Mouse (Mus musculus) C2C12 (cell line): ENCODE results near the gene Phf21a.

Experiments used
- CEBPB ChIP-seq: IDR thresholded peaks from one replicate; pipeline ENCODE4 v1.6.1; 2011; ENCODE audit warnings: low read depth, mild to moderate bottlenecking, control low read depth, moderate library complexity
- CTCF ChIP-seq: IDR thresholded peaks from one replicate; pipeline ENCODE4 v1.5.1; 2011; ENCODE audit not compliant: control insufficient read depth, insufficient read depth, insufficient read length
- MYOG ChIP-seq: IDR thresholded peaks from one replicate; pipeline ENCODE4 v1.6.1; 2011; ENCODE audit not compliant: control insufficient read depth, insufficient read length; ENCODE audit errors: extremely low read depth
- USF1 ChIP-seq: IDR thresholded peaks from one replicate; pipeline ENCODE4 v1.6.1; 2011; ENCODE audit warnings: low read depth, mild to moderate bottlenecking, control low read depth, moderate library complexity

DNA sequence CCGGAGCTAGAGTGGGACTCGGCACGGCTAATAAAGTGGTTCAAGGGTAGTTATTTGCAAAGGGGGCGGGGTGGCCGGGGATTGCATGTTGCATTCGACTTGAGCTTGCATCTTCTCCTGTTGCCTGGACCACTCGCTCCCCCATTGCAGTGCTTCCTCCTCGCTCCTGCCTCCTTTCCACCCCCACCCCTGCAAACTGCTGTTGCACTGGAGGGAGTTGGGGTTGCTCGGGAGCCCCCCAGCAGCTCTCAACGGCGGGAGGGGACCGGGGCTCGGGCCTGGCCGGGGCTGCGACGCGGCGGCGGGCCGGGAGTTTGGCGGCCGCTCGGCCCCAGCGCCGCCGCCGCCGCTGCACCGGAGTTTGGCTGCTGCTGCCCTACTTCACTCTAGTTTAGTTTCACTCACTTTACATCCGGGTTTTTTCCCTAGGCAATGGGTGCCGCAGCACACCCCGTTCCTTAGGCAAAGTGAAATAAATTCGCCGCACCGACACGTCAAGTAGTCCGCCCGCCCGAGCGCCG, 90.1 kb downstream of the Phf21a start:
- no peak for TF ChIP-seq CTCF
- no peak for TF ChIP-seq USF1
- TF ChIP-seq CEBPB = no peak
- no peak for TF ChIP-seq MYOG
